Mouse (Mus musculus): Measurements from ENCODE around the gene Slc25a54.

The Slc25a54 gene

GRCm38 (mm10) chr3:109119973-109120372, 39.7 kb downstream of the Slc25a54 start:
- POLR2A ChIA-PET: interaction anchor here in 1 of 4 experiments (1.0 kb wide), 1 partner anchor 14 kb away, joined by 3 read pairs; no protein-coding TSS in a partner anchor
- CTCF ChIA-PET: no interaction called here

DNA sequence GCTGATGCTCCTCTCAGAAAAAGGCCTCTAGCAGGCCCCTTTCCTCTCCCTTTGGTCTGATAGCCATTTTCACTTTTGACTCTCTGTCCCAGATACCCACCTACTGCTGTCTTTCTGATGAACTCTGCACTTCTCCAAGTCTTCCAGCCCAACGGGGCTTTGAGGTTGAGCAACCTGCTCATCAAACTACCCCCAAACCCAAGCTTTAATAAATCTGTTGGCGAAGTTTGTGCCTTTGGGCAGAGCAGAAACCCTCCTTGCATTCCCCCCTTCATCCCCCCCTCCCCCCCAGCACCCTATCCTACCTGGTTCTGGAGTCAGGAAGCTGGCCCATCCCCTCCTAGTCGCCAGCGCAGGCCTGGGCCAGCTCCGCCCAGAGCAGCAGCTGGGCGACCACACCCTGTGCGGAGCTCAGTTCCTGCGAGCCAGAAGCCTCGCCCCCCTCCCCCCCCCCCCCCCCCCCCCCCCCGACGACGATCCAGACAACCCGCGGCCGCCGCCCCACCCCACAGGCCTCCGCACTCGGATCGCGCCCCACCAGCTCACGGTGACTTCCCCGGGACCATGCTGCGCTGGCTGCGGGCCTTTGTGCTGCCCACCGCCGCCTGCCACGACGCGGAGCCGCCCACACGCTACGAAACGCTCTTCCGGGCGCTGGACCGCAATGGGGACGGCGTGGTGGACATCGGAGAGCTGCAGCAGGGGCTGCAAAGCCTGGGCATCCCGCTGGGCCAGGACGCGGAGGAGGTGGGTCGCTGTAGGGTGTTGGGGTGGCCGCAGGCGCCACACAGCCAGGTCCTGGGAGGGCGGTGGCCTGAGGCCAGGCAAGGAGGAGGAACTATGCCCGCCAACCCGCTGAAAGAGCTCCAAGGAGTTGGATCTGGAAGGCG, 42.6 kb downstream of the Slc25a54 start, which contains the start of gene Slc25a24:
TSS of gene Slc25a24 (plus strand) at position 509 of the 890 bp plus-strand sequence.
- ChIA-PET POLR2A (interaction anchor here in 2 of 4 experiments (0.6 to 1.2 kb wide), 4 partner anchors 69 to 1101 kb away, joined by 3 to 4 read pairs (median 3); partner anchors contain the start of gene Psrc1 (in 1 of the 2)), CTCF (interaction anchor here in 3 of 4 experiments (0.5 to 2.2 kb wide), 5 partner anchors 11 to 369 kb away, joined by 3 to 7 read pairs (median 4); no protein-coding TSS in a partner anchor)

DNA sequence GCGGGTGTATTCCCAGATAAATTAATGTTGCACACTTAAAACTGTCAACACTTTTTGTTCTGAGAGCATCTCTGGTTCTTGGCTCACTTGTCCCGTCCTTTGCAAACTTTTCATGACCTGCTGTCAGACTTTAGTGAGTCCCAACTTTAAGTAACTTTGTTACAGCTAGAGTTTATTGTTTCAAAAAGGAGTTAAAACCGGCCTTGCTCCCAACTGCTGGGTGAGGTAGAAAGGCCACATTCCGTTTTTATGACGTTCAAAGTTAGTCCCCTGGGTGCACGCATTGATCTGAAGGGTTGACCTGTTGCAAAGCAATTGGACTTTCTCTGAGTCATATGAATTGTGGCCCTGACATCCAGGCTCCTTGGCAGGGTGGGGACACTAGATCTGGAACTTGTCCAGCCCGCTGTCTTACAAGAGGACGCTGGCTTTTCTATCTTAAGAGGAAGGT, 43.3 kb downstream of the Slc25a54 start:
- ChIA-PET CTCF (interaction anchor here in 2 of 4 experiments (0.5 to 2.2 kb wide), 2 partner anchors 44 to 368 kb away, joined by 3 to 7 read pairs; no protein-coding TSS in a partner anchor), POLR2A (interaction anchor here in 1 of 4 experiments (0.7 to 1.2 kb wide), 2 partner anchors 70 to 740 kb away, joined by 3 read pairs; partner anchors contain the start of gene Psrc1)

- POLR2A ChIA-PET: no interaction called here
These were observed 43.8 kb downstream of the Slc25a54 start for GRCm38 (mm10) chr3:109124091-109124490.

GRCm38 (mm10) chr3:109125531-109125930, 45.3 kb downstream of the Slc25a54 start:
- CTCF ChIA-PET: no interaction called here

More at GRCm38 (mm10) chr3:109124091-109124490, 43.8 kb downstream of the Slc25a54 start:
- CTCF ChIA-PET: interaction anchor here in 1 of 4 experiments (2.2 kb wide), 1 partner anchor 367 kb away, joined by 7 read pairs; no protein-coding TSS in a partner anchor

GRCm38 (mm10) chr3:109129768-109130167, 49.5 kb downstream of the Slc25a54 start:
- CTCF ChIA-PET: no interaction called here
- POLR2A ChIA-PET: interaction anchor here in 1 of 4 experiments (0.6 kb wide), 1 partner anchor 356 kb away, joined by 3 read pairs; no protein-coding TSS in a partner anchor

More at GRCm38 (mm10) chr3:109125531-109125930, 45.3 kb downstream of the Slc25a54 start:
- POLR2A ChIA-PET: no interaction called here

DNA sequence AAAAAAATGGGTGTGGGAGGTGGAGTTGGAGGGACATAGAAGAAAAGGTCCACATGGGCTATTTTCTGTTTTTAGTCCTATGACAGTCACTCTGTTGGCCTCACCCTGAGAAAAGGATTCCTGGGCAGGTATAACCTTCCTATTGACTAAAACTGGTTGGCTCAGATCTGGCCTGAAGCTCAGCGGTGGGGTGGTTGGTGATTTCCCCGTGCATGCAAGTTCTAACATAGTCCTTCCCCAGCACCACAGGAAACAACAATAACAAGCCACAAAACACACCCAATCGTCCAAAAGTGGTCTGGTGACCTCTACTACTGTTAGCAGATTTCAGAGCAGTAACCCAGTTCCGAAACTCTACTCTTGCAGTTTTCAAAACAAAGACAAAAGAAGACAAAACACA, 52.7 kb downstream of the Slc25a54 start:
- ChIA-PET POLR2A (no interaction called here), CTCF (no interaction called here)

GRCm38 (mm10) chr3:109134036-109134435, 53.8 kb downstream of the Slc25a54 start:
- POLR2A ChIA-PET: interaction anchor here in 1 of 4 experiments (0.6 to 0.7 kb wide), 2 partner anchors 14 to 472 kb away, joined by 3 read pairs; no protein-coding TSS in a partner anchor
- CTCF ChIA-PET: no interaction called here

GRCm38 (mm10) chr3:109135352-109135751, 55.1 kb downstream of the Slc25a54 start:
- POLR2A ChIA-PET: no interaction called here
- CTCF ChIA-PET: interaction anchor here in 1 of 4 experiments (0.6 kb wide), 1 partner anchor 341 kb away, joined by 6 read pairs; no protein-coding TSS in a partner anchor

GRCm38 (mm10) chr3:109152561-109152960, 72.3 kb downstream of the Slc25a54 start:
- POLR2A ChIA-PET: interaction anchor here in 1 of 4 experiments (0.6 kb wide), 1 partner anchor 741 kb away, joined by 4 read pairs; no protein-coding TSS in a partner anchor
- CTCF ChIA-PET: no interaction called here

- CTCF ChIA-PET: no interaction called here
- POLR2A ChIA-PET: no interaction called here
These were observed 73.1 kb downstream of the Slc25a54 start for GRCm38 (mm10) chr3:109153410-109153809.

DNA sequence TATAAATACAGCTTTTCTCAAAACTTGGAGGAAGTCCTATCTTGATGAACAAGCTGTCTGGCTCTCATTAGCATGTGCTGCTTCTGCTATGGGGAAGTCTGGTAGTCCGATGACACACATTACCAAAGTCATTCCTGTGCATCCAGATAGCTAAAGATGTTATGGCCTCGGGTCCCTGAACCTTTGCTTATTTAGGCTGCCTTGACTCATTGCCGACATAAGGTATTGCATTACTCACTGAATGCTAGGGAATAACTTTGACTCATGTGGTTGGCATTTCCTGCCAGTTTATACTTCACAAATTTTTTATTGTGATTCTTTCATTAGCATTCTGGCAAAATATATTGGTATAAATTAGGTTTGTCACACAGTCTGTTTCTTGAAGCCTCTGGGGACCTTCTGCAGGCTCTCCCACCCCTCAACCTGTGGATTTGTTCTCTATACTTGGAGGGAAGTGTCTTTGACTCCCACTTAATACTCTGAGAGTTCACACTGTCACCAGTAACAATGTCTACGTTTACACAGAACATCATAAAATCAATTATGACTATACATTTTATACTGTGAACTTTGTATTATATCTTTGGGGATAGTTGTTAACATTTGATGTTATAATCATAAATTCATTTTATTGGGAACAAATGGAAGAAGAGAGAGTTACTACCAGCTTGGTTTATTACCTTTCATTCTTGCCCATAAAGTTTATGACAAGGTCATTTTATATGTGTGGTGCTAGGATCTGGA, 75.8 kb downstream of the Slc25a54 start:
- ChIA-PET POLR2A (no interaction called here), CTCF (no interaction called here)

- CTCF ChIA-PET: no interaction called here
- POLR2A ChIA-PET: interaction anchor here in 1 of 4 experiments (0.6 kb wide), 1 partner anchor 362 kb away, joined by 3 read pairs; no protein-coding TSS in a partner anchor
These were observed 77.2 kb downstream of the Slc25a54 start for GRCm38 (mm10) chr3:109157481-109157880.

- ChIA-PET CTCF (no interaction called here), POLR2A (no interaction called here)
These were observed 83.8 kb downstream of the Slc25a54 start for GRCm38 (mm10) chr3:109164088-109164487.

- ChIA-PET POLR2A (interaction anchor here in 1 of 4 experiments (0.6 kb wide), 1 partner anchor 270 kb away, joined by 3 read pairs; no protein-coding TSS in a partner anchor), CTCF (interaction anchor here in 1 of 4 experiments (1.0 kb wide), 1 partner anchor 327 kb away, joined by 3 read pairs; no protein-coding TSS in a partner anchor)
These were observed 84.4 kb downstream of the Slc25a54 start for GRCm38 (mm10) chr3:109164644-109165043.

DNA sequence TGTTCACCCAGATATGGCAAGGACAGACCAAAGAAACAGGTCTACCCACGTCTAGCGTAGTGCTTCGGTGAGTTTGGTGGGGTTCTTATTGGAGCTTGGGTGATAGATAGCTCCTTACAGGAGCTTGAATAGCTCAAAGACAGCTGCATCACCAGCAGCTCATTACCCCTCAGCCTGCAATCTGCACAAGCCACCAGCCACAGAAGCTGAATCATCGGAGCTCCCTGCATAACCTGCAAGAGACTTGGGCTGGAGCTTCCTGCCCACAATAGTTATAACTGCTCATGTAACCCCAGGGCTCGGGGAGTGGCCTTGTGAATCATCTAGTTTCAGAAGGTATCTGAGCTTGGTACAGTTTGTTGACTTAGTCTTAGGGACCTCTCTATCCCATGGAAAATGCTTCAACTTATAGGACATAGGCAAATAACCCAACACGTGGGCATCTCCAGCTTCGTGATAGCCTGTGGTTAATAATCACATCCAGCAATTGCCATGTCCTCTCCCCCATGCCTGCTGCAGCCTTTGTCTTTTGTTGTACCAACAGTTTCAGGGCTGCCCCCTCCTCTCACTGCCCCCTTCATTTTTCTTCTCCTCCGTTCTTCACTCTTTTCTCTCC, 85.1 kb downstream of the Slc25a54 start:
- ChIA-PET POLR2A (interaction anchor here in 1 of 4 experiments (0.6 kb wide), 1 partner anchor 269 kb away, joined by 3 read pairs; no protein-coding TSS in a partner anchor), CTCF (interaction anchor here in 1 of 4 experiments (1.0 kb wide), 1 partner anchor 326 kb away, joined by 3 read pairs; no protein-coding TSS in a partner anchor)
